Mouse (Mus musculus) bone marrow, adult 2 months (tissue): ENCODE data around the gene Nipal1.

Experiments
- CTCF ChIP-seq: fragments of 200-500 bp; IDR thresholded peaks from 2 replicates; pipeline ENCODE4 v1.5.1; 2011; ENCODE audit warnings: low read length, control low read depth; ENCODE audit not compliant: control insufficient read depth, insufficient read depth
- POLR2A ChIP-seq: fragments of 200-500 bp; IDR thresholded peaks from 2 replicates; pipeline ENCODE4 v1.6.1; 2011; ENCODE audit warnings: low read depth, mild to moderate bottlenecking, control low read depth, low read length, borderline replicate concordance; ENCODE audit not compliant: control insufficient read depth

DNA sequence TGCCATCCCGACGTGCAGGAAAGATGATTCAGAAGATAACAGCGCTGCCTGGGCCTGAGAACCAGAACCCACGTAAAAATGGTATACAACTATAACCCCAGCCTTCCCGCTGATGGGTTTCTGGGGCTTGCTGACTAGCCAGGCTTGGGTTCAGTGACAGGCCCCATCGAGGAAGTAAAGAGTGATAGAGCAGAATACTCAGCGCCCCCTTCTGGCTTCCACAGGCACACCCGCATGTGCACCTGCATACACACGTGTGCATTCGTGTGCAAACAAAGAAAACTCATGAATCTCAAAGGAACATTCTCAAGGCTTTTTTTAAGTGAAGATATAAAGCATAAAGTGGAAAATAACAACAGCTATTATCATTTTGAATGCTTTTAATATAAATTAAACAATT lies 1.5 kb upstream of the Nipal1 start:
- TF ChIP-seq CTCF = peak; percentile 59
- TF ChIP-seq POLR2A = no peak
